Mouse (Mus musculus) neural tube, embryonic 13.5 days (tissue): ENCODE results near the gene Cmas. TPM values are rescaled to one million over a fixed set of nuclear protein-coding genes. Genes with fewer than 3 reads are reported as not detected.

ENCODE experiments used
- ATAC-seq: fragments of 200-750 bp; cut with Nextera tagmentation; 2 replicates; pipeline ENCODE4 v1.8.0; 2017; ENCODE audit warnings: low read depth, mild to moderate bottlenecking, moderate TSS enrichment, moderate library complexity
- H3K27ac ChIP-seq: fragments of 300-500 bp; sonication (generic); replicated peaks from 2 replicates; pipeline ENCODE4 v1.5.1; 2015; ENCODE audit warnings: moderate library complexity, mild to moderate bottlenecking, inconsistent platforms
- H3K27me3 ChIP-seq: fragments of 300-500 bp; sonication (generic); 2 replicates; pipeline ENCODE4 v1.6.1; 2015; ENCODE audit warnings: mild to moderate bottlenecking, inconsistent platforms
- H3K36me3 ChIP-seq: fragments of 300-500 bp; sonication (generic); 2 replicates; pipeline ENCODE4 v1.6.1; 2015; ENCODE audit warnings: mild to moderate bottlenecking, inconsistent platforms
- H3K4me1 ChIP-seq: fragments of 300-500 bp; sonication (generic); replicated peaks from 2 replicates; pipeline ENCODE4 v1.6.1; 2015; ENCODE audit warnings: inconsistent platforms
- H3K4me2 ChIP-seq: fragments of 300-500 bp; sonication (generic); 2 replicates; pipeline ENCODE4 v1.6.1; 2015; ENCODE audit warnings: inconsistent platforms, mild to moderate bottlenecking, moderate library complexity
- H3K4me3 ChIP-seq: fragments of 300-500 bp; sonication (generic); 2 replicates; pipeline ENCODE4 v1.5.1; 2015; ENCODE audit warnings: mild to moderate bottlenecking, inconsistent platforms
- H3K9ac ChIP-seq: fragments of 300-500 bp; sonication (generic); 2 replicates; pipeline ENCODE4 v1.6.1; 2015; ENCODE audit warnings: moderate library complexity, mild to moderate bottlenecking, inconsistent platforms
- H3K9me3 ChIP-seq: fragments of 300-500 bp; sonication (generic); 2 replicates; pipeline ENCODE4 v1.6.1; 2016; ENCODE audit warnings: inconsistent platforms
- WGBS: fragments of 180-500 bp; shearing (Covaris S2); methylation state at CpG from one replicate; pipeline ENCODE4 v1.1.7; 2015; 5-methylcytosine and 5-hydroxymethylcytosine counted together
- polyA plus RNA-seq: library from polyadenylated mRNA; unstranded; fragments of >200 nt; fragmentation: Nextera tagmentation; extraction: Ambion mirVana; gene quantifications from 2 replicates; pipeline ENCODE4 v1.2.1, GENCODE M21; 2015

Cmas gene
- polyA plus RNA-seq, 1 experiment from 2014 or later: 174 TPM

GRCm38 (mm10) chr6:142757334-142757965 is 964 bp downstream of the Cmas start:
- Histone ChIP-seq H3K4me1 (peaks cover 31% of the 10 kb centered on the region), H3K4me3 (peak overlapping the region; percentile 71), H3K9ac (peak overlapping the region; percentile 84), H3K27me3 (0 out of 2 replicates have a peak, but pooled peaks cover 18% of the 10 kb centered on the region), H3K4me2 (peak overlapping the region; percentile 68), H3K9me3 (no peaks in the 10 kb centered on the region), H3K27ac (peak overlapping the region; percentile 86), H3K36me3 (peaks cover 27% of the 10 kb centered on the region)
- ATAC-seq: no peak
- 47% methylated on average over 10 of the region's 10 CpGs for WGBS

GRCm38 (mm10) chr6:142757976-142758375 is 1.5 kb downstream of the Cmas start:
- no peak for ATAC-seq

GRCm38 (mm10) chr6:142758562-142758961 is 2.1 kb downstream of the Cmas start:
- WGBS: 98% methylated on average over 6 of the region's 6 CpGs
- Histone ChIP-seq H3K4me1 (peaks cover 31% of the 10 kb centered on the region), H3K36me3 (peaks cover 27% of the 10 kb centered on the region), H3K27me3 (0 out of 2 replicates have a peak, but pooled peaks cover 11% of the 10 kb centered on the region), H3K9ac (no peak overlapping the region), H3K4me3 (peak overlapping the region; percentile 71; the same call in 1 of the 2 replicates), H3K27ac (no peak overlapping the region), H3K4me2 (peak overlapping the region; percentile 68; the same call in 1 of the 2 replicates), H3K9me3 (no peaks in the 10 kb centered on the region)
- ATAC-seq: no peak

More at GRCm38 (mm10) chr6:142757976-142758375, 1.5 kb downstream of the Cmas start:
- Histone ChIP-seq H3K9me3 (no peaks in the 10 kb centered on the region), H3K27me3 (0 out of 2 replicates have a peak, but pooled peaks cover 16% of the 10 kb centered on the region), H3K27ac (no peak overlapping the region), H3K4me3 (peak overlapping the region; percentile 71), H3K36me3 (peaks cover 27% of the 10 kb centered on the region), H3K9ac (peak overlapping the region; percentile 84), H3K4me2 (peak overlapping the region; percentile 68), H3K4me1 (peaks cover 31% of the 10 kb centered on the region)
- WGBS: 96% methylated on average over 6 of the region's 6 CpGs

GRCm38 (mm10) chr6:142759633-142760032 is 3.1 kb downstream of the Cmas start:
- 0 out of 2 replicates have a peak, but pooled peaks cover 4% of the 10 kb centered on the region for H3K27me3 ChIP-seq
- peaks cover 31% of the 10 kb centered on the region for H3K4me1 ChIP-seq
- H3K9me3 ChIP-seq: no peaks in the 10 kb centered on the region
- ATAC-seq: no peak
- H3K4me3 ChIP-seq: no peak overlapping the region
- 86% methylated on average over 2 of the region's 2 CpGs for WGBS
- no peak overlapping the region for H3K27ac ChIP-seq
- H3K4me2 ChIP-seq: no peak overlapping the region
- peaks cover 31% of the 10 kb centered on the region for H3K36me3 ChIP-seq
- H3K9ac ChIP-seq: no peak overlapping the region

GRCm38 (mm10) chr6:142764933-142765332 is 8.4 kb downstream of the Cmas start:
- WGBS: 61% methylated on average over 2 of the region's 2 CpGs
- Histone ChIP-seq H3K27ac (no peak overlapping the region), H3K9ac (no peak overlapping the region), H3K36me3 (peaks cover 71% of the 10 kb centered on the region), H3K4me2 (no peak overlapping the region), H3K27me3 (no peaks in the 10 kb centered on the region), H3K9me3 (no peaks in the 10 kb centered on the region), H3K4me3 (no peak overlapping the region), H3K4me1 (peaks cover 6% of the 10 kb centered on the region; the same call in 1 of the 2 replicates)
- no peak for ATAC-seq

GRCm38 (mm10) chr6:142767305-142767704 is 10.8 kb downstream of the Cmas start:
- no peak for ATAC-seq
- 91% methylated on average over 9 of the region's 9 CpGs for WGBS

GRCm38 (mm10) chr6:142769896-142770295 is 13.4 kb downstream of the Cmas start:
- H3K4me1 ChIP-seq: 0 out of 2 replicates have a peak, but pooled peaks cover under 1% of the 10 kb centered on the region
- H3K9me3 ChIP-seq: no peaks in the 10 kb centered on the region
- no peak overlapping the region for H3K4me3 ChIP-seq
- no peak overlapping the region for H3K9ac ChIP-seq
- peaks cover 97% of the 10 kb centered on the region for H3K36me3 ChIP-seq
- H3K27me3 ChIP-seq: no peaks in the 10 kb centered on the region
- no peak overlapping the region for H3K27ac ChIP-seq
- no peak for ATAC-seq
- no peak overlapping the region for H3K4me2 ChIP-seq
- 92% methylated on average over 3 of the region's 3 CpGs for WGBS

More at GRCm38 (mm10) chr6:142767305-142767704, 10.8 kb downstream of the Cmas start:
- Histone ChIP-seq H3K36me3 (peaks cover 78% of the 10 kb centered on the region), H3K4me1 (0 out of 2 replicates have a peak, but pooled peaks cover 3% of the 10 kb centered on the region), H3K9ac (no peak overlapping the region), H3K27ac (no peak overlapping the region), H3K4me2 (no peak overlapping the region), H3K4me3 (no peak overlapping the region), H3K9me3 (no peaks in the 10 kb centered on the region), H3K27me3 (no peaks in the 10 kb centered on the region)

GRCm38 (mm10) chr6:142771643-142772042 is 15.2 kb downstream of the Cmas start:
- no peaks in the 10 kb centered on the region for H3K27me3 ChIP-seq
- no peaks in the 10 kb centered on the region for H3K4me1 ChIP-seq

GRCm38 (mm10) chr6:142773566-142773965 is 17.1 kb downstream of the Cmas start:
- H3K4me1 ChIP-seq: no peaks in the 10 kb centered on the region
- no peak overlapping the region for H3K4me2 ChIP-seq
- no peaks in the 10 kb centered on the region for H3K27me3 ChIP-seq
- no peak overlapping the region for H3K27ac ChIP-seq
- no peak overlapping the region for H3K9ac ChIP-seq
- peaks cover 79% of the 10 kb centered on the region for H3K36me3 ChIP-seq
- no peak overlapping the region for H3K4me3 ChIP-seq
- no peak for ATAC-seq
- no peaks in the 10 kb centered on the region for H3K9me3 ChIP-seq
- 94% methylated on average over 5 of the region's 5 CpGs for WGBS

More at GRCm38 (mm10) chr6:142771643-142772042, 15.2 kb downstream of the Cmas start:
- Histone ChIP-seq H3K9ac (no peak overlapping the region), H3K9me3 (no peaks in the 10 kb centered on the region), H3K27ac (no peak overlapping the region), H3K36me3 (peaks cover 89% of the 10 kb centered on the region), H3K4me2 (no peak overlapping the region), H3K4me3 (no peak overlapping the region)
- 92% methylated on average over 4 of the region's 4 CpGs for WGBS
- no peak for ATAC-seq

- H3K4me1 ChIP-seq: peaks cover 25% of the 10 kb centered on the region
- H3K27ac ChIP-seq: no peak overlapping the region
- H3K9ac ChIP-seq: no peak overlapping the region
- peaks cover 48% of the 10 kb centered on the region for H3K36me3 ChIP-seq
- ATAC-seq: no peak
- no peaks in the 10 kb centered on the region for H3K9me3 ChIP-seq
- H3K27me3 ChIP-seq: no peaks in the 10 kb centered on the region
- H3K4me3 ChIP-seq: no peak overlapping the region
- WGBS: 85% methylated on average over 4 of the region's 4 CpGs
- H3K4me2 ChIP-seq: no peak overlapping the region
Measured at GRCm38 (mm10) chr6:142776935-142777334, 20.4 kb downstream of the Cmas start.

- no peaks in the 10 kb centered on the region for H3K27me3 ChIP-seq
- 54% methylated on average over 11 of the region's 11 CpGs for WGBS
- H3K4me3 ChIP-seq: no peak overlapping the region
- peaks cover 25% of the 10 kb centered on the region for H3K4me1 ChIP-seq
- no peak overlapping the region for H3K27ac ChIP-seq
- H3K9ac ChIP-seq: no peak overlapping the region
- peaks cover 25% of the 10 kb centered on the region for H3K36me3 ChIP-seq
- no peak overlapping the region for H3K4me2 ChIP-seq
- peak; percentile 62 for ATAC-seq
- no peaks in the 10 kb centered on the region for H3K9me3 ChIP-seq
Measured at GRCm38 (mm10) chr6:142779045-142779811, 22.7 kb downstream of the Cmas start.
